Mouse (Mus musculus): Measurements from ENCODE around the gene Nav2. TPM values are rescaled to one million over a fixed set of nuclear protein-coding genes. Genes with fewer than 3 reads are reported as not detected.

The Nav2 gene
- polyA plus RNA-seq, 1 experiment, result 21.9 TPM

DNA sequence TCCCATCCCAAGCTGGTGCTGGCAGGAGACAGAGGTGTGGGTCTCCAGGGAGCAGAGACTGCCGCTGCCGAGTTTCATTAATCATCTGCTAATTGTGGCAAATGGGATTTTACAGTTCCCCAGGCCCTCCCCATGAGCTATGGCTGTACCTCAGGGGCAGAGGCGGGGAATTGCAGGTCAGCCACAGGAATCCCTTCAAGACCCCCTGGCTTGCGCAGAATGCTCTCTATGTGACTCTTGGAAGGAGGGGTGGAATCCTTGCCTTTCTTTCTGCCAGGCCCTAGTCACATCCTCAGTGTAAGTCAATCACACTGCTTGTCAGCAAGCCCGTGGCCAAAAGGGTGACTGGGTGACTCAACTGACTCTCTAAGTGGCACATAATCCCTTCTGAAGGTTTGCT is 182.9 kb downstream of the Nav2 start:
- Histone ChIP-seq H3K4me2 (ENCODE audit: low read depth) (no peak overlapping the region), H3K4me3 (no peak overlapping the region), H3K27me3 (ENCODE audit: control insufficient read depth, insufficient read depth, insufficient read length) (no peaks in the 10 kb centered on the region), H3ac (ENCODE audit: control insufficient read depth, insufficient read length) (no peak overlapping the region), H3K36me3 (ENCODE audit: control insufficient read depth, insufficient read depth) (no peaks in the 10 kb centered on the region), H3K79me2 (ENCODE audit: control insufficient read depth, insufficient read depth) (no peaks in the 10 kb centered on the region)
- TF ChIP-seq REST (IDR thresholded peaks at IDR 0.05; ENCODE audit: insufficient read depth, insufficient read length) (no peak), MYOD1 (IDR thresholded peaks at IDR 0.05; ENCODE audit: control insufficient read depth in 1 of 3, insufficient read length in 2 of 3, low read depth in 2 of 3) (no peak), MAX (IDR thresholded peaks at IDR 0.05; ENCODE audit: low read depth) (no peak), SRF (IDR thresholded peaks at IDR 0.05; ENCODE audit: control insufficient read depth, insufficient read length, low read depth) (no peak), CEBPB (IDR thresholded peaks at IDR 0.05; ENCODE audit: insufficient read depth, poor library complexity, severe bottlenecking) (no peak), TCF12 (IDR thresholded peaks at IDR 0.05; ENCODE audit: insufficient read depth, poor library complexity, severe bottlenecking) (no peak), E2F4 (IDR thresholded peaks at IDR 0.05; ENCODE audit: insufficient read depth) (no peak), MYOG (IDR thresholded peaks at IDR 0.05; ENCODE audit: control insufficient read depth in 1 of 3, insufficient read depth in 1 of 3, insufficient read length in 2 of 3, low read depth in 2 of 3) (no peak), POLR2AphosphoS2 (IDR thresholded peaks at IDR 0.05; ENCODE audit: insufficient read length, low read depth) (no peak), POLR2A (IDR thresholded peaks at IDR 0.05; ENCODE audit: insufficient read length, low read depth) (no peak), TCF3 (IDR thresholded peaks at IDR 0.05; ENCODE audit: insufficient read length, low read depth) (no peak), USF1 (IDR thresholded peaks at IDR 0.05; ENCODE audit: low read depth) (no peak)

DNA sequence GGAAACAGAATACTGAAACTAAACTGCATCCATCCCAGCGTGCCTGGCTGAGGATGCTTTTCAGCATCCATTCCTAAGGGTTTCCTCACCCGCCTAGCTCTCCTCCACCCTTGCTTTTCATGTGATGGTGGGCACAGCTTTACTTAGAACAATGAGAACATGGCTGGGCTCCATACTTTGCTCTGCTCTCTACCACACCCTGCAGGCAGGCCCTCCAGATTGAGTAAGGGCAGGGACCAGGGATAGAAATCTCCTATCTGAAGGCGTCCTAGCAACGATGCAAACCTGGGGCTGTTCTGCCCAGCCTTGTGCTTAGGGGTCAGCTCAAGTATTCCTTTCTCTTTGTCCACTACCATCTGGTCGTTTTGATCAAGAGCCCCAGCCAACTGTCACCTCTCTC is 183.4 kb downstream of the Nav2 start:
- Histone ChIP-seq H3ac (ENCODE audit: control insufficient read depth, insufficient read length) (no peak overlapping the region), H3K4me2 (ENCODE audit: low read depth) (no peak overlapping the region), H3K79me2 (ENCODE audit: control insufficient read depth, insufficient read depth) (no peaks in the 10 kb centered on the region), H3K4me3 (no peak overlapping the region), H3K36me3 (ENCODE audit: control insufficient read depth, insufficient read depth) (no peaks in the 10 kb centered on the region), H3K27me3 (ENCODE audit: control insufficient read depth, insufficient read depth, insufficient read length) (no peaks in the 10 kb centered on the region)
- TF ChIP-seq MAX (IDR thresholded peaks at IDR 0.05; ENCODE audit: low read depth) (no peak), E2F4 (IDR thresholded peaks at IDR 0.05; ENCODE audit: insufficient read depth) (no peak), POLR2AphosphoS2 (IDR thresholded peaks at IDR 0.05; ENCODE audit: insufficient read length, low read depth) (no peak), MYOD1 (IDR thresholded peaks at IDR 0.05; ENCODE audit: control insufficient read depth in 1 of 3, insufficient read length in 2 of 3, low read depth in 2 of 3) (no peak), USF1 (IDR thresholded peaks at IDR 0.05; ENCODE audit: low read depth) (no peak), SRF (IDR thresholded peaks at IDR 0.05; ENCODE audit: control insufficient read depth, insufficient read length, low read depth) (no peak), POLR2A (IDR thresholded peaks at IDR 0.05; ENCODE audit: insufficient read length, low read depth) (no peak)

DNA sequence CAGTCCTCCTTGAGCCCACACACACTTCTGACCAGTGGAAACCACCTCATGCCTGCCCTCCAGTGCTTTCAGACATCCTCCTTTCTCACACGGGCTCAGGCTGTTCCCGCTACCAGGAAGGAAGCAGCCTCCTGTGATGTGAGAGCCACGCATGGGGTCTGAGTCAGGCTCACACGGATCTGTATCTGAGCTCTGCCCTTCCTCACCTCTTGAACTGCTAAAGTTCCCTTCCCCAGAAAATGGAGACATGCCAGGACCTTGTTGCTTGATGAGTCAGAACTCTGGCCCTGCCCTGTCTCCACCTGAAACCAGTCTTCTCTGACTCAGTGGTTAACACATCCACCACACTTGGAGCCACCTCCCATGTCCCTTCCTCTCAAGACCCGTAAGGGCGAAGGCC is 185.1 kb downstream of the Nav2 start:
- TF ChIP-seq E2F4 (IDR thresholded peaks at IDR 0.05; ENCODE audit: insufficient read depth), result no peak
- TF ChIP-seq POLR2A (IDR thresholded peaks at IDR 0.05; ENCODE audit: insufficient read length, low read depth), result no peak
- no peak for TF ChIP-seq MYOD1 (IDR thresholded peaks at IDR 0.05; ENCODE audit: control insufficient read depth in 1 of 3, insufficient read length in 2 of 3, low read depth in 2 of 3)
- no peak for TF ChIP-seq MYOG (IDR thresholded peaks at IDR 0.05; ENCODE audit: control insufficient read depth in 1 of 3, insufficient read depth in 1 of 3, insufficient read length in 2 of 3, low read depth in 2 of 3)
- TF ChIP-seq SRF (IDR thresholded peaks at IDR 0.05; ENCODE audit: control insufficient read depth, insufficient read length, low read depth), result no peak
- TF ChIP-seq REST (IDR thresholded peaks at IDR 0.05; ENCODE audit: insufficient read depth, insufficient read length), result no peak
- no peak for TF ChIP-seq USF1 (IDR thresholded peaks at IDR 0.05; ENCODE audit: low read depth)
- no peak for TF ChIP-seq TCF3 (IDR thresholded peaks at IDR 0.05; ENCODE audit: insufficient read length, low read depth)
- no peak for TF ChIP-seq CEBPB (IDR thresholded peaks at IDR 0.05; ENCODE audit: insufficient read depth, poor library complexity, severe bottlenecking)
- TF ChIP-seq TCF12 (IDR thresholded peaks at IDR 0.05; ENCODE audit: insufficient read depth, poor library complexity, severe bottlenecking), result no peak
- no peak for TF ChIP-seq MAX (IDR thresholded peaks at IDR 0.05; ENCODE audit: low read depth)
- Histone ChIP-seq H3K4me3 (no peak overlapping the region), H3K79me2 (ENCODE audit: control insufficient read depth, insufficient read depth) (no peaks in the 10 kb centered on the region), H3K27me3 (ENCODE audit: control insufficient read depth, insufficient read depth, insufficient read length) (no peaks in the 10 kb centered on the region), H3K4me2 (ENCODE audit: low read depth) (peak overlapping the region; percentile 18), H3ac (ENCODE audit: control insufficient read depth, insufficient read length) (no peak overlapping the region), H3K36me3 (ENCODE audit: control insufficient read depth, insufficient read depth) (no peaks in the 10 kb centered on the region)

DNA sequence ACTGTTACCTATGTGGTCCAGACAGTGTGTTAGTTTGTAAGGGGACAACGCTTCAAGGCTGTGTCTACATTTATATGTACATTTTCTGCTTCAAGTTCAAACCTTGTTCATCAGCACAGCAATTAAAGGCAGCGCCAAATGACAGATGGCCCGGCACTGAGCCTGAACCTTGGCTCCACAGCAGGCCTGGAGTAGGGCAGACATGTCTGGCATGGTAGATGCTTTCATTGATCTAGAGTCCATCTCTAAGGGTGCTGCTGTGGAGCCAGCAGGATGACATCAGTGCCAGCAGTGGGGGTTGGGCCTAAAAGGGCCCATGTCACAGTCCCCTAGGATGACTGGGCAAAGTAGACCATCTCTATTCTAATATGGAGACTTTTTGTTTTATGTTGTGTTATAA is 186.0 kb downstream of the Nav2 start:
- Histone ChIP-seq H3K4me3 (no peak overlapping the region), H3K36me3 (ENCODE audit: control insufficient read depth, insufficient read depth) (no peaks in the 10 kb centered on the region), H3ac (ENCODE audit: control insufficient read depth, insufficient read length) (no peak overlapping the region), H3K4me2 (ENCODE audit: low read depth) (no peak overlapping the region), H3K79me2 (ENCODE audit: control insufficient read depth, insufficient read depth) (no peaks in the 10 kb centered on the region), H3K27me3 (ENCODE audit: control insufficient read depth, insufficient read depth, insufficient read length) (no peaks in the 10 kb centered on the region)
- TF ChIP-seq POLR2AphosphoS2 (IDR thresholded peaks at IDR 0.05; ENCODE audit: insufficient read length, low read depth) (no peak), CEBPB (IDR thresholded peaks at IDR 0.05; ENCODE audit: insufficient read depth, poor library complexity, severe bottlenecking) (no peak), POLR2A (IDR thresholded peaks at IDR 0.05; ENCODE audit: insufficient read length, low read depth) (no peak), MYOG (IDR thresholded peaks at IDR 0.05; ENCODE audit: control insufficient read depth in 1 of 3, insufficient read depth in 1 of 3, insufficient read length in 2 of 3, low read depth in 2 of 3) (no peak), SRF (IDR thresholded peaks at IDR 0.05; ENCODE audit: control insufficient read depth, insufficient read length, low read depth) (no peak), TCF3 (IDR thresholded peaks at IDR 0.05; ENCODE audit: insufficient read length, low read depth) (no peak), MYOD1 (IDR thresholded peaks at IDR 0.05; ENCODE audit: control insufficient read depth in 1 of 3, insufficient read length in 2 of 3, low read depth in 2 of 3) (no peak), E2F4 (IDR thresholded peaks at IDR 0.05; ENCODE audit: insufficient read depth) (no peak), REST (IDR thresholded peaks at IDR 0.05; ENCODE audit: insufficient read depth, insufficient read length) (no peak), TCF12 (IDR thresholded peaks at IDR 0.05; ENCODE audit: insufficient read depth, poor library complexity, severe bottlenecking) (no peak)

DNA sequence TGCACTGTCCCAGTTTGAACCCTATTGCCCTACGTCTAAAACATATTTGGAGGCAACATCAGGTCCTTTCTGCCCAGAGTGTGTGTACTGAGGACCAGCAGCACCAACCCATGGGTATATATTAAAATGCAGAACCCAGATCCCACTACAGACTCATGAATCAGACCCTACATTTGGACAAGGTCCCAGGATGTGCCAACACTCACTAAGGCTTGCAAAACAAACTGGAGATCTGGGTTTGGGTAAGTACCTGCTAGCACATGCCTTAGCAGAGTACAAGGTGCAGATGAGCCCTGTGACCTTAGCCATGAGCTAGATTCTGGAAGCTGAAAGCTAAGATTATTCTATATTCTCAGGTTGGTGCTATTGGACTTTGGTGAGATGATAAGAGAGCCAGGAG is 192.8 kb downstream of the Nav2 start:
- Histone ChIP-seq H3K79me2 (ENCODE audit: control insufficient read depth, insufficient read depth) (no peaks in the 10 kb centered on the region), H3K4me3 (no peak overlapping the region), H3K4me2 (ENCODE audit: low read depth) (no peak overlapping the region), H3K27me3 (ENCODE audit: control insufficient read depth, insufficient read depth, insufficient read length) (no peaks in the 10 kb centered on the region), H3ac (ENCODE audit: control insufficient read depth, insufficient read length) (no peak overlapping the region), H3K36me3 (ENCODE audit: control insufficient read depth, insufficient read depth) (no peaks in the 10 kb centered on the region)
- TF ChIP-seq MYOG (IDR thresholded peaks at IDR 0.05; ENCODE audit: control insufficient read depth in 1 of 3, insufficient read depth in 1 of 3, insufficient read length in 2 of 3, low read depth in 2 of 3) (no peak), USF1 (IDR thresholded peaks at IDR 0.05; ENCODE audit: low read depth) (no peak), MAX (IDR thresholded peaks at IDR 0.05; ENCODE audit: low read depth) (no peak), SRF (IDR thresholded peaks at IDR 0.05; ENCODE audit: control insufficient read depth, insufficient read length, low read depth) (no peak), POLR2A (IDR thresholded peaks at IDR 0.05; ENCODE audit: insufficient read length, low read depth) (no peak), TCF3 (IDR thresholded peaks at IDR 0.05; ENCODE audit: insufficient read length, low read depth) (no peak)
